In genomic region chr9:122872595-122872994, GRCm38 (mm10) we compare ENCODE assay signal across 26 mouse cellular contexts. TPM values are rescaled to one million over a fixed set of nuclear protein-coding genes. Genes with fewer than 3 reads are reported as not detected.
DNase-seq lines count a peak whose midpoint lies in the region; ATAC-seq and TF ChIP-seq lines count a peak whose summit lies in the region.
"Had no signal": no experiment of that assay in that cellular context is flagged by ENCODE, and none has a peak within 500 bp of the region (broad histone marks: within the 10 kb centered on the region; RNA-seq: fewer than 3 reads in every experiment).

No protein-coding gene starts in this region.

- H3K27me3 ChIP-seq in kidney, adult 2 months (replicated peaks; ENCODE audit: control insufficient read depth, insufficient read depth, low read length) = no peaks in the 10 kb centered on the region
- H3K27me3 ChIP-seq in liver, adult 2 months (ENCODE audit: control insufficient read depth, insufficient read depth, low read length) = no peaks in the 10 kb centered on the region
- no peaks in the 10 kb centered on the region for H3K27me3 ChIP-seq in liver, embryonic 11.5 days (replicated peaks; ENCODE audit: control insufficient read depth, insufficient read depth, low read length)
- H3K27me3 ChIP-seq in liver, postnatal 0 days (ENCODE audit: insufficient read depth, low read length) = no peaks in the 10 kb centered on the region
- 0 out of 2 replicates have a peak, but pooled peaks cover 6% of the 10 kb centered on the region for H3K27me3 ChIP-seq in liver, embryonic 12.5 days (replicated peaks)
- H3K27me3 ChIP-seq: CH12.LX, Patski had no signal

- H3K4me1 ChIP-seq in kidney, adult 2 months (ENCODE audit: control insufficient read depth, insufficient read depth, low read length) = no peaks in the 10 kb centered on the region; the same call in 1 of the 2 replicates
- H3K4me1 ChIP-seq in liver, adult 2 months (ENCODE audit: control insufficient read depth, insufficient read depth, low read length) = no peaks in the 10 kb centered on the region
- H3K4me1 ChIP-seq in liver, embryonic 11.5 days (replicated peaks; ENCODE audit: control insufficient read depth, insufficient read depth, low read length) = no peaks in the 10 kb centered on the region
- no peaks in the 10 kb centered on the region for H3K4me1 ChIP-seq in liver, postnatal 0 days (ENCODE audit: insufficient read depth)
- no peaks in the 10 kb centered on the region for H3K4me1 ChIP-seq in liver, embryonic 12.5 days

- no peak overlapping the region for H3K4me3 ChIP-seq in kidney, adult 2 months (ENCODE audit: insufficient read depth, low read depth, low read length)
- no peak overlapping the region for H3K4me3 ChIP-seq in liver, adult 2 months (ENCODE audit: insufficient read depth, low read depth, low read length)
- H3K4me3 ChIP-seq in liver, embryonic 11.5 days (ENCODE audit: low read depth, low read length) = no peak overlapping the region
- no peak overlapping the region for H3K4me3 ChIP-seq in liver, postnatal 0 days (ENCODE audit: low read depth, low read length)
- no peak overlapping the region for H3K4me3 ChIP-seq in liver, embryonic 12.5 days

- ATAC-seq in liver, embryonic 11.5 days (replicated peaks; ENCODE audit: low FRiP score) = no peak
- ATAC-seq in liver, postnatal 0 days = peak; percentile 78
- ATAC-seq in liver, embryonic 12.5 days = no peak
- ATAC-seq: activated CD4-positive, CD25-positive, alpha-beta regulatory T cell, adult 4 months; CD4-positive, CD25-positive, alpha-beta regulatory T cell, adult 4 months; Patski had no signal

- H3K4me2 ChIP-seq in liver, embryonic 11.5 days = no peak overlapping the region
- H3K4me2 ChIP-seq in liver, postnatal 0 days (ENCODE audit: low read depth, low read length) = no peak overlapping the region
- no peak overlapping the region for H3K4me2 ChIP-seq in liver, embryonic 12.5 days

- TF ChIP-seq EP300 in liver, postnatal 0 days (IDR thresholded peaks at IDR 0.05; ENCODE audit: low read depth) = no peak

- 76% methylated on average over 4 of the region's 4 CpGs for WGBS in kidney, adult 2 months
- 62% methylated on average over 4 of the region's 4 CpGs for WGBS in liver, adult 2 months
- 79% methylated on average over 4 of the region's 4 CpGs for WGBS in liver, embryonic 11.5 days
- 76% methylated on average over 4 of the region's 4 CpGs for WGBS in liver, postnatal 0 days (ENCODE audit: insufficient replicate concordance)
- WGBS in liver, embryonic 12.5 days (ENCODE audit: insufficient replicate concordance) = 57% methylated on average over 4 of the region's 4 CpGs

- no peak for TF ChIP-seq POLR2A in kidney, adult 2 months (IDR thresholded peaks at IDR 0.05; ENCODE audit: low read depth, low read length)
- no peak for TF ChIP-seq POLR2A in liver, adult 2 months (IDR thresholded peaks at IDR 0.05; ENCODE audit: extremely low read depth, insufficient read depth, low read length)

- peak; percentile 63 for DNase-seq in kidney, adult 2 months
- DNase-seq in kidney, adult 11 months = no peak
- peak; percentile 56 for DNase-seq in kidney, adult 9 months
- DNase-seq in kidney, adult 18-20 months = no peak
- peak; percentile 90 for DNase-seq in liver, adult 2 months (ENCODE audit: extremely low read depth, low read depth, low spot score)
- DNase-seq in liver, embryonic 11.5 days (ENCODE audit: low spot score) = no peak
- no peak for DNase-seq in liver, postnatal 0 days
- DNase-seq: adrenal gland, adult 2 months; adrenal gland, adult 8-10 months; adrenal gland, postnatal 10 days; adrenal gland, postnatal 14 days; adrenal gland, postnatal 25 days; adrenal gland, postnatal 36 days; B cell, adult 2 months; cerebellum, adult 11 months; cerebellum, adult 11-12 months had no signal

- no peaks in the 10 kb centered on the region; the same call in 1 of the 2 replicates for H3K9me3 ChIP-seq in liver, embryonic 11.5 days (ENCODE audit: control insufficient read depth, low read length)
- peaks cover 9% of the 10 kb centered on the region for H3K9me3 ChIP-seq in liver, postnatal 0 days (ENCODE audit: low read length)
- no peaks in the 10 kb centered on the region for H3K9me3 ChIP-seq in liver, embryonic 12.5 days (replicated peaks)

- no peak overlapping the region for H3K27ac ChIP-seq in kidney, adult 2 months (ENCODE audit: insufficient read depth, low read depth, low read length)
- H3K27ac ChIP-seq in liver, adult 2 months (replicated peaks; ENCODE audit: insufficient read depth, low read depth, low read length) = peak overlapping the region; percentile 60
- H3K27ac ChIP-seq in liver, embryonic 11.5 days (ENCODE audit: low read depth, low read length) = no peak overlapping the region
- peak overlapping the region; percentile 48; the same call in 1 of the 2 replicates for H3K27ac ChIP-seq in liver, postnatal 0 days (ENCODE audit: low read depth)
- H3K27ac ChIP-seq in liver, embryonic 12.5 days = no peak overlapping the region

- no peak overlapping the region for H3K9ac ChIP-seq in liver, adult 2 months (ENCODE audit: low read depth, low read length)
- no peak overlapping the region for H3K9ac ChIP-seq in liver, embryonic 11.5 days (ENCODE audit: low read depth, low read length)
- no peak overlapping the region for H3K9ac ChIP-seq in liver, postnatal 0 days (replicated peaks)
- H3K9ac ChIP-seq in liver, embryonic 12.5 days = no peak overlapping the region

- H3K79me2 ChIP-seq in liver, adult 2 months (ENCODE audit: control insufficient read depth, insufficient read depth, low read length) = no peaks in the 10 kb centered on the region

- no peaks in the 10 kb centered on the region for H3K36me3 ChIP-seq in kidney, adult 2 months (ENCODE audit: control insufficient read depth, insufficient read depth, low read length)
- H3K36me3 ChIP-seq in liver, adult 2 months (ENCODE audit: control insufficient read depth, insufficient read depth, low read length) = no peaks in the 10 kb centered on the region
- H3K36me3 ChIP-seq in liver, embryonic 11.5 days (ENCODE audit: control insufficient read depth, insufficient read depth, low read length) = no peaks in the 10 kb centered on the region
- H3K36me3 ChIP-seq in liver, postnatal 0 days (replicated peaks; ENCODE audit: insufficient read depth, low read length) = no peaks in the 10 kb centered on the region
- H3K36me3 ChIP-seq in liver, embryonic 12.5 days = no peaks in the 10 kb centered on the region
- H3K36me3 ChIP-seq: G1E had no signal

- no peak for TF ChIP-seq CTCF in kidney, adult 2 months (conservative IDR thresholded peaks at IDR 0.05; ENCODE audit: insufficient read depth, insufficient read length, low read depth, low read length)
- no peak for TF ChIP-seq CTCF in liver, adult 2 months (IDR thresholded peaks at IDR 0.05; ENCODE audit: low read depth, low read length)
- no peak for TF ChIP-seq CTCF in liver, postnatal 0 days (IDR thresholded peaks at IDR 0.05; ENCODE audit: low read depth)

RNA-seq across cellular contexts. Expression of gene Zfp445, which starts 6.8 kb away (rescaled TPM):
- 26.9 and 30.0 TPM in 2 replicates for polyA plus RNA-seq in kidney, adult 2 months (2012; rRNA removed)
- total RNA-seq in liver, adult 2 months (2014; rRNA removed) = 52.2 TPM in 2 replicates
- 22.3 and 27.8 TPM in 2 replicates for polyA plus RNA-seq in liver, adult 2 months (2012; rRNA removed)
- 43.5 and 50.2 TPM in 2 replicates for polyA plus RNA-seq in liver, embryonic 11.5 days (2014; fragmentation: Nextera tagmentation; extraction: Ambion mirVana)
- 8.5 and 9.4 TPM in 2 replicates for polyA plus RNA-seq in liver, postnatal 0 days (2015; fragmentation: Nextera tagmentation; extraction: Ambion mirVana)
- 32.7 and 32.9 TPM in 2 replicates for polyA plus RNA-seq in liver, embryonic 12.5 days (2016; fragmentation: Nextera tagmentation; extraction: Ambion mirVana)

RNA-seq across cellular contexts. Expression of gene Zkscan7, which starts 12.9 kb away (rescaled TPM):
- polyA plus RNA-seq in kidney, adult 2 months (2012; rRNA removed) = 5.2 and 6.5 TPM in 2 replicates
- 11.8 and 13.0 TPM in 2 replicates for total RNA-seq in liver, adult 2 months (2014; rRNA removed)
- 2.7 and 3.8 TPM in 2 replicates for polyA plus RNA-seq in liver, adult 2 months (2012; rRNA removed)
- polyA plus RNA-seq in liver, embryonic 11.5 days (2014; fragmentation: Nextera tagmentation; extraction: Ambion mirVana) = 1.1 and 2.0 TPM in 2 replicates
- 1.2 and 1.5 TPM in 2 replicates for polyA plus RNA-seq in liver, postnatal 0 days (2015; fragmentation: Nextera tagmentation; extraction: Ambion mirVana)
- polyA plus RNA-seq in liver, embryonic 12.5 days (2016; fragmentation: Nextera tagmentation; extraction: Ambion mirVana) = 0.66 and 0.77 TPM in 2 replicates
- polyA plus RNA-seq: G1E had no signal

RNA-seq across cellular contexts. Expression of gene Gm35549, which starts 28.8 kb away (rescaled TPM):
- polyA plus RNA-seq in kidney, adult 2 months (2012; rRNA removed) = 0.16 TPM in 1 of 2 replicates, not detected in the other
- total RNA-seq in liver, adult 2 months (2014; rRNA removed) = not detected in 2 replicates
- not detected in 2 replicates for polyA plus RNA-seq in liver, adult 2 months (2012; rRNA removed)
- not detected in 2 replicates for polyA plus RNA-seq in liver, embryonic 11.5 days (2014; fragmentation: Nextera tagmentation; extraction: Ambion mirVana)
- not detected in 2 replicates for polyA plus RNA-seq in liver, postnatal 0 days (2015; fragmentation: Nextera tagmentation; extraction: Ambion mirVana)
- 0.21 TPM in 1 of 2 replicates, not detected in the other for polyA plus RNA-seq in liver, embryonic 12.5 days (2016; fragmentation: Nextera tagmentation; extraction: Ambion mirVana)
- total RNA-seq: adrenal gland, adult 18-20 months; adrenal gland, adult 2 months; adrenal gland, adult 8-10 months; adrenal gland, postnatal 10 days; adrenal gland, postnatal 14 days; adrenal gland, postnatal 25 days; adrenal gland, postnatal 36 days; CH12.LX; G1E; MEL had no signal
- polyA plus RNA-seq: adrenal gland, adult 2 months; brain, embryonic 14.5 days; G1E had no signal

RNA-seq across cellular contexts. Expression of gene Zfp105, which starts 50.3 kb away (rescaled TPM):
- 0.67 and 0.91 TPM in 2 replicates for polyA plus RNA-seq in kidney, adult 2 months (2012; rRNA removed)
- 0.54 and 1.0 TPM in 2 replicates for total RNA-seq in liver, adult 2 months (2014; rRNA removed)
- 0.04 and 0.11 TPM in 2 replicates for polyA plus RNA-seq in liver, adult 2 months (2012; rRNA removed)
- polyA plus RNA-seq in liver, embryonic 11.5 days (2014; fragmentation: Nextera tagmentation; extraction: Ambion mirVana) = 11.1 and 11.6 TPM in 2 replicates
- polyA plus RNA-seq in liver, postnatal 0 days (2015; fragmentation: Nextera tagmentation; extraction: Ambion mirVana) = 1.8 and 2.0 TPM in 2 replicates
- 4.3 and 4.9 TPM in 2 replicates for polyA plus RNA-seq in liver, embryonic 12.5 days (2016; fragmentation: Nextera tagmentation; extraction: Ambion mirVana)
- total RNA-seq: CH12.LX, MEL had no signal
- polyA plus RNA-seq: activated CD4-positive, CD25-positive, alpha-beta regulatory T cell, adult 4 months; C2C12; CD4-positive, CD25-positive, alpha-beta regulatory T cell, adult 4 months had no signal

Comparison
In these comparisons a context has a peak if more than half of its experiments do, and no peak if none do; other contexts are left out.
1. DNase-seq: peak in kidney, adult 2 months (single experiment), kidney, adult 9 months (single experiment) and liver, adult 2 months (single experiment); none in kidney, adult 11 months (single experiment), kidney, adult 18-20 months (single experiment), liver, embryonic 11.5 days (single experiment) and liver, postnatal 0 days (single experiment).
2. H3K27ac ChIP-seq: peak in liver, adult 2 months (single experiment) and liver, postnatal 0 days (single experiment); none in kidney, adult 2 months (single experiment), liver, embryonic 11.5 days (single experiment) and liver, embryonic 12.5 days (single experiment).